Mouse (Mus musculus) limb, embryonic 14.5 days (tissue): Measurements from ENCODE around the gene Lpp. TPM values are rescaled to one million over a fixed set of nuclear protein-coding genes. Genes with fewer than 3 reads are reported as not detected.

Experiments used
- ATAC-seq: fragments of 200-750 bp; cut with Nextera tagmentation; 2 replicates; pipeline ENCODE4 v1.8.0; 2017; ENCODE audit warnings: low read depth, moderate number of reproducible peaks, moderate TSS enrichment; ENCODE audit not compliant: low FRiP score
- DNase-seq: peaks from one replicate; pipeline ENCODE4 v3.0.0-alpha.2; 2015; ENCODE audit warnings: low spot score
- H3K27ac ChIP-seq: fragments of 300-500 bp; sonication (generic); replicated peaks from 2 replicates; pipeline ENCODE4 v1.5.1; 2014; ENCODE audit warnings: low read depth, mild to moderate bottlenecking, low read length, moderate library complexity, mixed read lengths
- H3K27me3 ChIP-seq: fragments of 300-500 bp; sonication (generic); 2 replicates; pipeline ENCODE4 v1.6.1; 2014; ENCODE audit warnings: low read length, mixed read lengths; ENCODE audit not compliant: control insufficient read depth, insufficient read depth
- H3K36me3 ChIP-seq: fragments of 300-500 bp; sonication (generic); 2 replicates; pipeline ENCODE4 v1.6.1; 2014; ENCODE audit warnings: mild to moderate bottlenecking, low read length, moderate library complexity, mixed read lengths; ENCODE audit not compliant: control insufficient read depth, insufficient read depth
- H3K4me1 ChIP-seq: fragments of 300-500 bp; sonication (generic); 2 replicates; pipeline ENCODE4 v1.6.1; 2014; ENCODE audit warnings: antibody characterized with exemption, low read length, mixed read lengths; ENCODE audit not compliant: control insufficient read depth, insufficient read depth
- H3K4me2 ChIP-seq: fragments of 300-500 bp; sonication (generic); replicated peaks from 2 replicates; pipeline ENCODE4 v1.6.1; 2014; ENCODE audit warnings: low read depth, mild to moderate bottlenecking, low read length, moderate library complexity; ENCODE audit not compliant: severe bottlenecking
- H3K4me3 ChIP-seq: fragments of 300-500 bp; sonication (generic); replicated peaks from 2 replicates; pipeline ENCODE4 v1.5.1; 2014; ENCODE audit warnings: low read length
- H3K9ac ChIP-seq: fragments of 300-500 bp; sonication (generic); 2 replicates; pipeline ENCODE4 v1.6.1; 2014; ENCODE audit warnings: mild to moderate bottlenecking, low read depth, low read length, moderate library complexity; ENCODE audit not compliant: severe bottlenecking
- H3K9me3 ChIP-seq: fragments of 300-500 bp; sonication (generic); 2 replicates; pipeline ENCODE4 v1.6.1; 2016; ENCODE audit warnings: low read length; ENCODE audit not compliant: control insufficient read depth
- POLR2A ChIP-seq: fragments of 200-500 bp; IDR thresholded peaks from 2 replicates; pipeline ENCODE4 v1.8.0; 2012; ENCODE audit warnings: inconsistent platforms, mild to moderate bottlenecking, moderate library complexity, borderline replicate concordance; ENCODE audit not compliant: insufficient read depth, insufficient read length; ENCODE audit errors: extremely low read depth
- WGBS: fragments of 180-500 bp; shearing (Covaris S2); extraction: QIAGEN DNeasy Blood & Tissue Kit; methylation state at CpG from one replicate; pipeline ENCODE4 v1.1.7; 2014; 5-methylcytosine and 5-hydroxymethylcytosine counted together
- polyA plus RNA-seq, 2 experiments: library from polyadenylated mRNA; depleted of rRNA in 1 of 2; stranded (reverse) in 1 of 2; unstranded in 1 of 2; fragments of >200 nt; fragmentation: Nextera tagmentation in 1 of 2; extraction: Ambion mirVana in 1 of 2; gene quantifications; 2 replicates each; pipeline versions ENCODE4 v1.2.1 to v1.2.3; 2012 to 2014

Lpp gene
- polyA plus RNA-seq, 2 experiments = 15.1 to 46.7 TPM

GRCm38 (mm10) chr16:24678942-24679341 lies 285.6 kb downstream of the Lpp start:
- Histone ChIP-seq H3K4me1 (no peaks in the 10 kb centered on the region), H3K36me3 (peaks cover 15% of the 10 kb centered on the region), H3K27ac (no peak overlapping the region), H3K9me3 (no peaks in the 10 kb centered on the region), H3K27me3 (no peaks in the 10 kb centered on the region), H3K4me3 (no peak overlapping the region), H3K4me2 (no peak overlapping the region), H3K9ac (no peak overlapping the region)
- no peak for ATAC-seq
- TF ChIP-seq POLR2A = no peak
- no peak for DNase-seq

- WGBS = 93% methylated on average over 4 of the region's 4 CpGs
- no peaks in the 10 kb centered on the region for H3K27me3 ChIP-seq
- no peaks in the 10 kb centered on the region; the same call in 1 of the 2 replicates for H3K36me3 ChIP-seq
- ATAC-seq (no peak), DNase-seq (no peak)
- H3K4me1 ChIP-seq = no peaks in the 10 kb centered on the region
- H3K4me3 ChIP-seq = no peak overlapping the region
- H3K9ac ChIP-seq = no peak overlapping the region
- H3K27ac ChIP-seq = no peak overlapping the region
- no peak overlapping the region for H3K4me2 ChIP-seq
- no peaks in the 10 kb centered on the region for H3K9me3 ChIP-seq
- no peak for TF ChIP-seq POLR2A
These were observed 301.8 kb downstream of the Lpp start for GRCm38 (mm10) chr16:24695062-24695461.

GRCm38 (mm10) chr16:24704215-24704614 lies 310.9 kb downstream of the Lpp start:
- Histone ChIP-seq H3K27me3 (no peaks in the 10 kb centered on the region), H3K27ac (no peak overlapping the region), H3K4me2 (no peak overlapping the region), H3K4me1 (no peaks in the 10 kb centered on the region), H3K9me3 (no peaks in the 10 kb centered on the region), H3K4me3 (no peak overlapping the region), H3K36me3 (no peaks in the 10 kb centered on the region), H3K9ac (no peak overlapping the region)
- DNase-seq = no peak
- 85% methylated on average over 3 of the region's 3 CpGs for WGBS
- no peak for ATAC-seq
- TF ChIP-seq POLR2A = no peak

- Histone ChIP-seq H3K27ac (no peak overlapping the region), H3K4me2 (no peak overlapping the region), H3K4me1 (no peaks in the 10 kb centered on the region), H3K9me3 (no peaks in the 10 kb centered on the region), H3K27me3 (no peaks in the 10 kb centered on the region), H3K4me3 (no peak overlapping the region), H3K9ac (no peak overlapping the region), H3K36me3 (no peaks in the 10 kb centered on the region)
- WGBS = 82% methylated on average over 4 of the region's 4 CpGs
- DNase-seq = no peak
- ATAC-seq = no peak
- TF ChIP-seq POLR2A = no peak
These were observed 330.3 kb downstream of the Lpp start for GRCm38 (mm10) chr16:24723641-24724040.

- no peak overlapping the region for H3K4me3 ChIP-seq
- DNase-seq (no peak), ATAC-seq (no peak)
- H3K9me3 ChIP-seq = no peaks in the 10 kb centered on the region
- peaks cover 3% of the 10 kb centered on the region for H3K4me1 ChIP-seq
- no peak for TF ChIP-seq POLR2A
- no peak overlapping the region for H3K27ac ChIP-seq
- H3K36me3 ChIP-seq = 0 out of 2 replicates have a peak, but pooled peaks cover 4% of the 10 kb centered on the region
- no peak overlapping the region for H3K9ac ChIP-seq
- H3K4me2 ChIP-seq = no peak overlapping the region
- WGBS = 84% methylated on average over 1 of the region's 1 CpGs
- no peaks in the 10 kb centered on the region for H3K27me3 ChIP-seq
These were observed 339.4 kb downstream of the Lpp start for GRCm38 (mm10) chr16:24732751-24733150.

GRCm38 (mm10) chr16:24733321-24733720 lies 340.0 kb downstream of the Lpp start:
- H3K4me2 ChIP-seq = no peak overlapping the region
- no peaks in the 10 kb centered on the region for H3K27me3 ChIP-seq
- DNase-seq (peak; percentile 26), ATAC-seq (no peak)
- H3K9me3 ChIP-seq = no peaks in the 10 kb centered on the region
- no peak overlapping the region for H3K4me3 ChIP-seq
- 0 out of 2 replicates have a peak, but pooled peaks cover 4% of the 10 kb centered on the region for H3K36me3 ChIP-seq
- no peak overlapping the region for H3K9ac ChIP-seq
- no peak for TF ChIP-seq POLR2A
- no peak overlapping the region for H3K27ac ChIP-seq
- 76% methylated on average over 1 of the region's 1 CpGs for WGBS
- peaks cover 8% of the 10 kb centered on the region for H3K4me1 ChIP-seq
